Mouse (Mus musculus) left cerebral cortex, adult 2 months (tissue): ENCODE results near the gene Hilpda. TPM values are rescaled to one million over a fixed set of nuclear protein-coding genes. Genes with fewer than 3 reads are reported as not detected.

ENCODE experiments used
- DNase-seq, 2 experiments: peaks; one replicate each; pipeline ENCODE4 v3.0.0; 2021 to 2022; ENCODE audit warnings: low spot score in 2 of 2, mixed read lengths in 1 of 2; ENCODE audit errors: extremely low spot score in 1 of 2
- H3K27ac ChIP-seq: fragments of 200-600 bp; 2 replicates; pipeline ENCODE4 v1.8.1; 2022
- H3K4me3 ChIP-seq: fragments of 200-600 bp; 2 replicates; pipeline ENCODE4 v1.8.1; 2022
- CTCF ChIP-seq: fragments of 200-600 bp; IDR thresholded peaks from 2 replicates; pipeline ENCODE4 v1.8.1; 2022; ENCODE audit warnings: antibody characterized with exemption, mild to moderate bottlenecking, moderate library complexity
- intact Hi-C: fragments of 180-260 bp; cut with DNase I; formaldehyde crosslinking; loops from one replicate; pipeline ENCODE4 v1.15.1; 2025
- long read RNA-seq, 2 experiments: library from polyadenylated mRNA; stranded (forward); transcript quantifications; one replicate each; pipeline ENCODE4 v2.0.0; 2021; ENCODE audit warnings: borderline mapping rate in 2 of 2
- total RNA-seq, 2 experiments: library from RNA; stranded (reverse); gene quantifications; 2 replicates each; pipeline ENCODE4 v1.2.3; 2021

Hilpda gene
- 1 to 10 TPM; 8.0 to 9.1 TPM for total RNA-seq
- long read RNA-seq, experiment 1, transcript Hilpda-201 (2 exons, 982 nt) = major isoform, 10 of 10 reads
- long read RNA-seq, experiment 1, partial matches to known transcripts = 0 of 10 reads
- long read RNA-seq, experiment 1, other reads (novel, unspliced or antisense) = 0 of 10 reads
- long read RNA-seq, experiment 2, partial matches to known transcripts = 0 of 3 reads
- long read RNA-seq, experiment 2, other reads (novel, unspliced or antisense) = 0 of 3 reads

GRCm38 (mm10) chr6:29272312-29273072 is at the start of gene Hilpda:
Gene Hilpda (plus strand): TSS chr6:29272488.
- H3K4me3 ChIP-seq = peak within 1 kb of the TSS; percentile 74
- TF ChIP-seq CTCF = no peak
- intact Hi-C loops = loop anchor here (2.0 kb wide), 1 partner anchor 60 kb away; no protein-coding TSS in a partner anchor
- H3K27ac ChIP-seq = peak within 1 kb of the TSS; percentile 92
- DNase-seq = peak; percentile 84 to 87

- no peak overlapping the region for H3K4me3 ChIP-seq
- intact Hi-C loops = no loop called here
- TF ChIP-seq CTCF = no peak
- H3K27ac ChIP-seq = no peak overlapping the region
- no peak for DNase-seq
Measured at GRCm38 (mm10) chr6:29229265-29229913, 42.9 kb upstream of the Hilpda start.

- intact Hi-C loops = no loop called here
- no peak for DNase-seq
- Histone ChIP-seq H3K4me3 (no peak overlapping the region), H3K27ac (no peak overlapping the region)
- no peak for TF ChIP-seq CTCF
Measured at GRCm38 (mm10) chr6:29230386-29230785, 41.9 kb upstream of the Hilpda start.

- Histone ChIP-seq H3K27ac (no peak overlapping the region), H3K4me3 (no peak overlapping the region)
- TF ChIP-seq CTCF = no peak
- DNase-seq = no peak
- intact Hi-C loops = no loop called here
Measured at GRCm38 (mm10) chr6:29231799-29232198, 40.5 kb upstream of the Hilpda start.

GRCm38 (mm10) chr6:29232321-29232720 is 40.0 kb upstream of the Hilpda start:
- no peak for TF ChIP-seq CTCF
- no peak overlapping the region for H3K27ac ChIP-seq
- intact Hi-C loops = no loop called here
- no peak overlapping the region for H3K4me3 ChIP-seq
- no peak for DNase-seq

- no peak for DNase-seq
- intact Hi-C loops = no loop called here
- TF ChIP-seq CTCF = no peak
- Histone ChIP-seq H3K27ac (no peak overlapping the region), H3K4me3 (no peak overlapping the region)
Measured at GRCm38 (mm10) chr6:29233710-29234109, 38.6 kb upstream of the Hilpda start.

GRCm38 (mm10) chr6:29234272-29234671 is 38.0 kb upstream of the Hilpda start:
- DNase-seq = no peak
- peak; percentile 47 for TF ChIP-seq CTCF
- intact Hi-C loops = no loop called here
- Histone ChIP-seq H3K4me3 (no peak overlapping the region), H3K27ac (no peak overlapping the region)

GRCm38 (mm10) chr6:29240806-29241205 is 31.5 kb upstream of the Hilpda start:
- intact Hi-C loops = loop anchor here (1.0 to 2.0 kb wide), 3 partner anchors 36 to 70 kb away; no protein-coding TSS in a partner anchor
- Histone ChIP-seq H3K27ac (no peak overlapping the region), H3K4me3 (no peak overlapping the region)
- TF ChIP-seq CTCF = peak; percentile 72
- DNase-seq = peak; percentile 16 to 35

GRCm38 (mm10) chr6:29241697-29242096 is 30.6 kb upstream of the Hilpda start:
- no peak overlapping the region for H3K4me3 ChIP-seq
- intact Hi-C loops = loop anchor here (1.0 to 2.0 kb wide), 3 partner anchors 37 to 71 kb away; no protein-coding TSS in a partner anchor
- no peak overlapping the region for H3K27ac ChIP-seq
- TF ChIP-seq CTCF = peak; percentile 43
- no peak for DNase-seq

GRCm38 (mm10) chr6:29242265-29242664 is 30.0 kb upstream of the Hilpda start:
- intact Hi-C loops = no loop called here
- peak; percentile 48 for TF ChIP-seq CTCF
- DNase-seq = no peak
- Histone ChIP-seq H3K27ac (no peak overlapping the region), H3K4me3 (no peak overlapping the region)

GRCm38 (mm10) chr6:29245272-29246120 is 26.8 kb upstream of the Hilpda start:
- Histone ChIP-seq H3K4me3 (no peak overlapping the region), H3K27ac (no peak overlapping the region)
- DNase-seq = no peak
- intact Hi-C loops = no loop called here
- no peak for TF ChIP-seq CTCF
